In genomic region chr12:86776341-86776860, GRCm38 (mm10) we compare ENCODE assay signal across 21 mouse cellular contexts. TPM values are rescaled to one million over a fixed set of nuclear protein-coding genes. Genes with fewer than 3 reads are reported as not detected.
DNase-seq lines count a peak whose midpoint lies in the region; ATAC-seq and TF ChIP-seq lines count a peak whose summit lies in the region.
"Had no signal": no experiment of that assay in that cellular context is flagged by ENCODE, and none has a peak within 500 bp of the region (broad histone marks: within the 10 kb centered on the region; RNA-seq: fewer than 3 reads in every experiment).

No protein-coding gene starts in this region.

- H3K9ac ChIP-seq in kidney, embryonic 15.5 days = no peak overlapping the region
- no peak overlapping the region for H3K9ac ChIP-seq in ES-Bruce4 (ENCODE audit: low read depth, poor library complexity, severe bottlenecking)
- H3K9ac ChIP-seq in limb, embryonic 14.5 days (ENCODE audit: low read depth, low read length, severe bottlenecking) = no peak overlapping the region
- H3K9ac ChIP-seq: hindbrain, embryonic 13.5 days; liver, postnatal 0 days had no signal

- DNase-seq in heart, adult 11 months = peak; percentile 93
- no peak for DNase-seq in heart, postnatal 4 days
- no peak for DNase-seq in kidney, adult 8-10 months
- DNase-seq in limb, embryonic 14.5 days (ENCODE audit: low spot score) = no peak
- DNase-seq in retina, embryonic 14.5 days (ENCODE audit: low spot score) = no peak
- DNase-seq in embryo, embryonic 11 days = no peak
- DNase-seq: cerebellum, adult 11 months; layer of hippocampus, adult 9-11 months; left cerebral cortex, postnatal 4 days; liver, postnatal 0 days; right cerebral cortex, postnatal 14 days had no signal

- H3K4me2 ChIP-seq in kidney, embryonic 15.5 days = no peak overlapping the region
- no peak overlapping the region for H3K4me2 ChIP-seq in limb, embryonic 14.5 days (replicated peaks; ENCODE audit: low read depth, low read length, severe bottlenecking)
- H3K4me2 ChIP-seq: hindbrain, embryonic 13.5 days had no signal

- WGBS in kidney, embryonic 15.5 days = 86% methylated on average over 7 of the region's 7 CpGs
- 77% methylated on average over 7 of the region's 7 CpGs for WGBS in limb, embryonic 14.5 days

- no peak for TF ChIP-seq POLR2A in ES-Bruce4 (IDR thresholded peaks at IDR 0.05; ENCODE audit: insufficient read depth, low read length)
- no peak for TF ChIP-seq POLR2A in limb, embryonic 14.5 days (IDR thresholded peaks at IDR 0.05; ENCODE audit: borderline replicate concordance, extremely low read depth, insufficient read depth, insufficient read length)

- no peaks in the 10 kb centered on the region for H3K27me3 ChIP-seq in kidney, embryonic 15.5 days
- H3K27me3 ChIP-seq in ES-Bruce4 (ENCODE audit: control insufficient read depth, insufficient read depth, low read length, poor library complexity, severe bottlenecking) = no peaks in the 10 kb centered on the region
- H3K27me3 ChIP-seq in limb, embryonic 14.5 days (ENCODE audit: control insufficient read depth, insufficient read depth, low read length) = no peaks in the 10 kb centered on the region
- H3K27me3 ChIP-seq: hindbrain, embryonic 13.5 days had no signal

- TF ChIP-seq CTCF in ES-Bruce4 (IDR thresholded peaks at IDR 0.05; ENCODE audit: low read depth, low read length) = no peak

- no peaks in the 10 kb centered on the region for H3K9me3 ChIP-seq in kidney, embryonic 15.5 days (replicated peaks)
- no peaks in the 10 kb centered on the region for H3K9me3 ChIP-seq in ES-Bruce4 (replicated peaks; ENCODE audit: control insufficient read depth, insufficient read depth, low read length, poor library complexity, severe bottlenecking)
- H3K9me3 ChIP-seq in limb, embryonic 14.5 days (ENCODE audit: control insufficient read depth, low read length) = no peaks in the 10 kb centered on the region
- H3K9me3 ChIP-seq: hindbrain, embryonic 13.5 days had no signal

- peaks cover 11% of the 10 kb centered on the region for H3K4me1 ChIP-seq in kidney, embryonic 15.5 days
- H3K4me1 ChIP-seq in ES-Bruce4 (ENCODE audit: control insufficient read depth, insufficient read depth, low read length) = peaks cover 14% of the 10 kb centered on the region
- H3K4me1 ChIP-seq in limb, embryonic 14.5 days (ENCODE audit: control insufficient read depth, insufficient read depth, low read length) = peaks cover 10% of the 10 kb centered on the region

- no peaks in the 10 kb centered on the region for H3K36me3 ChIP-seq in kidney, embryonic 15.5 days
- no peaks in the 10 kb centered on the region for H3K36me3 ChIP-seq in ES-Bruce4 (ENCODE audit: control insufficient read depth, insufficient read depth, low read length, poor library complexity, severe bottlenecking)
- H3K36me3 ChIP-seq in limb, embryonic 14.5 days (ENCODE audit: control insufficient read depth, insufficient read depth, low read length) = no peaks in the 10 kb centered on the region
- H3K36me3 ChIP-seq: hindbrain, embryonic 13.5 days had no signal

- H3K4me3 ChIP-seq in kidney, embryonic 15.5 days (replicated peaks) = no peak overlapping the region
- no peak overlapping the region for H3K4me3 ChIP-seq in ES-Bruce4 (ENCODE audit: low read depth, low read length)
- no peak overlapping the region for H3K4me3 ChIP-seq in limb, embryonic 14.5 days (replicated peaks; ENCODE audit: low read length)
- H3K4me3 ChIP-seq: hindbrain, embryonic 13.5 days had no signal

- no peak for ATAC-seq in kidney, embryonic 15.5 days (replicated peaks; ENCODE audit: low FRiP score)
- ATAC-seq in limb, embryonic 14.5 days (ENCODE audit: low FRiP score, low read depth) = no peak
- ATAC-seq: forebrain, embryonic 14.5 days; liver, postnatal 0 days had no signal

- H3K27ac ChIP-seq in kidney, embryonic 15.5 days = 0 out of 2 replicates have a peak overlapping the region, but pooled peaks have one; percentile 18
- H3K27ac ChIP-seq in ES-Bruce4 (ENCODE audit: insufficient read depth, low read length) = peak overlapping the region; percentile 10; the same call in 1 of the 2 replicates
- H3K27ac ChIP-seq in limb, embryonic 14.5 days (replicated peaks; ENCODE audit: low read depth, low read length) = peak overlapping the region; percentile 72; the same call in 1 of the 2 replicates
- H3K27ac ChIP-seq: hindbrain, embryonic 13.5 days had no signal

- no peak for TF ChIP-seq EP300 in ES-Bruce4 (IDR thresholded peaks at IDR 0.05; ENCODE audit: insufficient read depth, low read depth, low read length)

RNA-seq across cellular contexts. Expression of gene Lrrc74a, which starts 42.2 kb away (rescaled TPM):
- not detected for total RNA-seq in heart, postnatal 4 days (2021)
- not detected in 2 replicates for polyA plus RNA-seq in kidney, embryonic 15.5 days (2015; fragmentation: Nextera tagmentation; extraction: Ambion mirVana)
- polyA plus RNA-seq in ES-Bruce4 (2011; ENCODE audit: insufficient read depth, insufficient read length, low read depth, missing spikeins) = not detected in 2 replicates
- not detected in 2 replicates for polyA plus RNA-seq in limb, embryonic 14.5 days (2012; rRNA removed)
- not detected in 2 replicates for polyA plus RNA-seq in limb, embryonic 14.5 days (2014; fragmentation: Nextera tagmentation; extraction: Ambion mirVana)
- total RNA-seq: adrenal gland, postnatal 4 days; gastrocnemius, adult 8-10 months; left cerebral cortex, postnatal 4 days; megakaryocyte, adult 5-6 weeks; MEL had no signal
- polyA plus RNA-seq: embryonic facial prominence, embryonic 11.5 days; forebrain, embryonic 14.5 days; hindbrain, embryonic 13.5 days; kidney, embryonic 16.5 days; liver, postnatal 0 days had no signal

RNA-seq across cellular contexts. Expression of gene Angel1, which starts 50.1 kb away (rescaled TPM):
- total RNA-seq in heart, postnatal 4 days (2021) = 1 to 10 TPM; 5.2 to 5.3 TPM
- polyA plus RNA-seq in kidney, embryonic 15.5 days (2015; fragmentation: Nextera tagmentation; extraction: Ambion mirVana) = 8.5 and 10.2 TPM in 2 replicates
- 12.0 and 14.4 TPM in 2 replicates for polyA plus RNA-seq in ES-Bruce4 (2011; ENCODE audit: insufficient read depth, insufficient read length, low read depth, missing spikeins)
- polyA plus RNA-seq in limb, embryonic 14.5 days (2012; rRNA removed) = 14.2 and 17.1 TPM in 2 replicates
- 10.8 and 12.6 TPM in 2 replicates for polyA plus RNA-seq in limb, embryonic 14.5 days (2014; fragmentation: Nextera tagmentation; extraction: Ambion mirVana)

Comparison
In these comparisons a context has a peak if more than half of its experiments do, and no peak if none do; other contexts are left out.
1. H3K27ac ChIP-seq: peak in every context shown above with its lines; median percentile 72 in limb, embryonic 14.5 days; 18 in kidney, embryonic 15.5 days; 10 in ES-Bruce4.